Mouse (Mus musculus): ENCODE data around the gene Ccdc85a. TPM values are rescaled to one million over a fixed set of nuclear protein-coding genes. Genes with fewer than 3 reads are reported as not detected.
"Not testable (repeated sequence)": the region's sequence is repeated elsewhere in the genome, so short reads cannot be mapped to it uniquely, and the experiment has no call there.

The Ccdc85a gene
- total RNA-seq, 4 experiments from 2014 or later = 109 to 131 (median 125) TPM

DNA sequence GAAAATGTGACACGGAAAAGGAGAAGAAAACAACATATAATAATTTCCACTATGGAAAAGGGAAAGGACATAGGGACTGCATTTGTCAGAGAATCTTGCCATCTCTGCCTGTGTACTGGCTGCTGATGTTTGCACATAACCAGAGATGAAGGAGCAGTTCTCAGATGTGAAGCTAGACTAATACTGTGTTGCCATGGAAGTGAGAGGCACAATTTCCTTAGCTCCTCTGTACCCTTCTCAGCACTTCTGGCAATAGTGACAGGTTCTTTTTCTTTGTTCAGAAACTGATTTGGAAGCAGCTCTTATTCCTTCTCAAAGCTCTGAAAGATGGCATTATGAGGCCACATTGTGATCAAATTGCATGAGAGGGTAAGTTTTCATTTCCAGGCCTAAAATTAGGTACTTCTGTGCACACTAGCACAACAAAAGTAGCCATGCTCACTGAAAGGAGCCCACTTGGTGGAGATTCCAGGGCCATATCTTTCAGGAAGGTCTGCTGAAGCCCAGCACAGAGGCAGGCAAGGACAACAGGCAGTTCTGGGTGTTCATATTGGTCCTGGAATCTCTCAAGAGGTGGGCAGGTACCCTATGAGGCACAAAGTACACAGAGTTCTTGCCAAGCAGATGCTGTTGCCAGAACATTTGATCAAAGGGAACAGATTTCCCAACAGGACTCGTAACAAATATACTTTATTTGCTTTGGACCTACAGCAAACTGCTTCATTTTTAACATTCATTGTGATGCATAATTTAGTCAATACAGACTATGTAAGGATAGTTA lies 161.5 kb downstream of the Ccdc85a start:
- DNase-seq (ENCODE audit: low spot score in 2 of 2) = peak; percentile 46 to 63

- peak in 1 of 2 experiments; percentile 34 for DNase-seq (ENCODE audit: low spot score in 2 of 2)
Observed at GRCm38 (mm10) chr11:28415841-28416240, 168.3 kb downstream of the Ccdc85a start.

DNA sequence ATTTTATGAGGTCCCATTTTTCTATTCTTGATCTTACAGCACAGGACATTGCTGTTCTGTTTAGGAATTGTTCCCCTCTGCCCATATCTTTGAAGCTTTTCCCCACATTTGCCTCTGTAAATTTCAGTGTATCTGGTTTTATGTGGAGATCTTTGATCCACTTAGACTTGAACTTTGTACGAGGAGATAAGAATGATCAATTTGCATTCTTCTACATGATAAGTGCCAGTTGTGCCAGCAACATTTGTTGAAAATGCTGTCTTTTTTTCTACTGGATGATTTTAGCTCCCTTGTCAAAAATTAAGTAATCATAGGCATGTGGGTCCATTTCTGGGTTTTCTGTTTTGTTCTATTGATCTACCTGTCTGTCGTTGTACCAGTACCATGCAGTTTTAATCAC lies 174.2 kb downstream of the Ccdc85a start:
- not testable (repeated sequence) for DNase-seq (ENCODE audit: low spot score in 2 of 2)

GRCm38 (mm10) chr11:28397166-28397565 lies 187.0 kb downstream of the Ccdc85a start:
- no peak for DNase-seq (ENCODE audit: low spot score in 2 of 2)

GRCm38 (mm10) chr11:28375891-28376290 lies 208.2 kb downstream of the Ccdc85a start:
- DNase-seq (ENCODE audit: low spot score in 2 of 2) = no peak

DNA sequence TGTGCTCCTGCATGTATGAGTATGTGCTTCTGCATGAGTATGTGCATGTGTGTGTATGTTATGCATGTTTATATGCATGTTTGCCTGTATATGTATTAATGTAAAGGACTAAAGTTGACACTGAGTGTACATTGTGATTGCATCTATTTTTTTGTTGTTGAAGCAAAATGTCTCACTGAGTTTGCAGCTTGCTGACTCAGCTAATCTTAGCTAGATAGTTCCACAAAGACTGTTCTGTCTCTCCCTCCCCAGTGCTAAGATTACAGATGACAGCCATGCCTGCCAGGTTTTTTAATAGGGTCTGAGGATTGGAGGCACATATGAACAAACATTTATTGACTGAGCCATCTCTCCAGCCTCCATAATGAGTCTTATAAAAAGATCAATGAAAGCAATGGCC lies 209.5 kb downstream of the Ccdc85a start:
- no peak for DNase-seq (ENCODE audit: low spot score in 2 of 2)

GRCm38 (mm10) chr11:28371381-28371780 lies 212.7 kb downstream of the Ccdc85a start:
- DNase-seq (ENCODE audit: low spot score in 2 of 2) = not testable (repeated sequence)

GRCm38 (mm10) chr11:28365929-28366244 lies 218.2 kb downstream of the Ccdc85a start:
- DNase-seq (ENCODE audit: low spot score in 2 of 2) = no peak

DNA sequence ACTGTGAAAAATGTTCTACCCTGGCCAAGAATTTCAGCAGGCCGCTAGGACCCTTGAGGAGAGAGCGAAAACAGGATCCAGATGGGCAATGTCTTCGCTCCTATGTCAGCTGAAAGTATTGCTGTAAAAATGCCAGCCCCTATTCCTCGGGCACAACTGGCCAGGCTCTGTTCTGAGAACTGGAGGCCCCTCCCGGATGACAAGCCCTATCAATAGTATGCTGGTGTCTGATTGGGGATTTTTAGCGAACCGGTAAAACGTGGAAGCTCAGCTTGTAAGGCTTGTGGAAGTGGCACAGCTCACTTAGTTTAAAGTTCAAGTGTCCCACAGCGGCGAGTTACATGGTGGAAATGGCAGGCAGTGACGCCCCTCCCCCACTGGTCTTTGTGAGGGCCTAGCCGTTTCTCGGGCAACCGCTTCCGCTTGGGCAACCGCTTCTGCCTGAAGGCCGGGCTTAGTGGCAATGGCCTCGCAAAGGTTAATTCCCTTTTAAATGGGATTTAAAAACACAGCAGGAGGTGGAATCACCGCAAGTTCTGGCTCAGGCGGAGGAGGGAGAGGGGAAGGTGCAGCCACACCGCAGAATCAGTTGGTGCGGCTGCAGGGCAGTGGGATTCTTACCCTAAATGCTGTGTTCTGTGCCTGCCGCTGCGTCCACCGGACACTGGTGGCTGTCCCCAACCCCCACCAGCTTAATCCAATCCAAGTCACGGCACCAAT lies 218.8 kb downstream of the Ccdc85a start:
- DNase-seq (ENCODE audit: low spot score in 2 of 2) = peak; percentile 71 to 77

DNA sequence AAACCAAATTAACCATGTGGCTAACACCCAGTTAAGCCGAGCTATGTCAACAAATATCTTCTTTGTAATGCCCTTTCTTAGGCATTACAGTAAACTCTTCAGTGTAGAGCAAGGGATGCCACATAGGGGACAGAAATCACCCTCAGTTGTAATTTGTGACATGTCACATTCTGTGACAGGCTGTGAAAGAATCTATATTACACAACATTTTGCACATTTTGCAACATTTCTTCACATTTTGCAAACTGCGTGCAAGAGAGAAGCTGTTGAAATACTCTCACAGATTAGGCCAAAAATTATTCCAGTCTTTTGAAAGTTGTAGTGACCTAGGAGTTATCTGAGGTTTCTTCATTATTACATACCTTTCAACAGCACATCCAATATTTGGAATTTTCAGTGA lies 240.7 kb downstream of the Ccdc85a start:
- no peak for DNase-seq (ENCODE audit: low spot score in 2 of 2)

DNA sequence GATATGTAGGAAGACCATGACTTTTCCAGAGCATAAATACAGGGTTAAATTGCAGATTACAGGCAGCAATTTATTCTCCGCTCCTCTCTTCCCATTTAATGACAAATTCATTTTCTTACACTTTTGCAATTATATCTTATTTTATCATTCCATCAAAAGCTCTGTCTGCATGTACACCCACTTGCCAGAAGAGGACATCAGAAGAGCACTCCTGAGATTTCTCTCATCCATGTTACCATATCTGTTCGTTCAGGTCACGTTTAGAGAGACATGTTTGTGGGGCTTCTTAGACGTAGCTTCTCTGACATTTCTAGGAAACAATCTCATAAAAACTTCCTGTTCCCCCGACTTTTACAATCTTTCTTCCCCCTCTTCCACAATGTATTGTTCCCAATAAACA lies 242.2 kb downstream of the Ccdc85a start:
- DNase-seq (ENCODE audit: low spot score in 2 of 2) = no peak

- DNase-seq (ENCODE audit: low spot score in 2 of 2) = not testable (repeated sequence)
Observed at GRCm38 (mm10) chr11:28339224-28340150, 244.6 kb downstream of the Ccdc85a start, which contains the start of gene Gm6685. Gene Gm6685 (minus strand): TSS chr11:28339867.

Other genes starting within 250 kb of the Ccdc85a start
- gene Gm6685, start 244.5 kb downstream of the Ccdc85a start, total RNA-seq (2022) = 1 to 10 TPM; 4.4 to 7.9 (median 6.6) TPM